Mouse (Mus musculus) brain, embryonic 14.5 days (tissue): ENCODE results near the gene Midn.

Source experiments
- CTCF ChIP-seq: fragments of 200-500 bp; IDR thresholded peaks from 2 replicates; pipeline ENCODE4 v1.5.1; 2012; ENCODE audit warnings: inconsistent platforms, mild to moderate bottlenecking, moderate library complexity, borderline replicate concordance; ENCODE audit not compliant: insufficient read depth, insufficient read length; ENCODE audit errors: extremely low read depth
- POLR2A ChIP-seq: fragments of 200-500 bp; IDR thresholded peaks from 2 replicates; pipeline ENCODE4 v1.6.1; 2012; ENCODE audit warnings: mild to moderate bottlenecking, inconsistent platforms, borderline replicate concordance; ENCODE audit not compliant: poor library complexity, insufficient read depth, insufficient read length, severe bottlenecking; ENCODE audit errors: extremely low read depth

GRCm38 (mm10) chr10:80100982-80101381 is 47.1 kb upstream of the Midn start:
- TF ChIP-seq CTCF: no peak
- no peak for TF ChIP-seq POLR2A
